Mouse (Mus musculus) kidney, adult 2 months (tissue): ENCODE data around the gene Mylk. TPM values are rescaled to one million over a fixed set of nuclear protein-coding genes. Genes with fewer than 3 reads are reported as not detected.

Source experiments
- DNase-seq: peaks from one replicate; pipeline ENCODE4 v3.0.0; 2021
- H3K27ac ChIP-seq: fragments of 200-500 bp; 2 replicates; pipeline ENCODE4 v1.5.1; 2012; ENCODE audit warnings: low read depth, low read length, control low read depth, inconsistent platforms; ENCODE audit not compliant: insufficient read depth
- H3K27me3 ChIP-seq: fragments of 200-500 bp; replicated peaks from 2 replicates; pipeline ENCODE4 v1.6.1; 2012; ENCODE audit warnings: mild to moderate bottlenecking, moderate library complexity, low read length, inconsistent platforms; ENCODE audit not compliant: control insufficient read depth, insufficient read depth
- H3K36me3 ChIP-seq: fragments of 200-500 bp; 2 replicates; pipeline ENCODE4 v1.6.1; 2012; ENCODE audit warnings: mild to moderate bottlenecking, moderate library complexity, low read length, inconsistent platforms; ENCODE audit not compliant: control insufficient read depth, insufficient read depth
- H3K4me1 ChIP-seq: fragments of 200-500 bp; 2 replicates; pipeline ENCODE4 v1.6.1; 2011; ENCODE audit warnings: low read length; ENCODE audit not compliant: control insufficient read depth, insufficient read depth
- H3K4me3 ChIP-seq: fragments of 200-500 bp; 2 replicates; pipeline ENCODE4 v1.5.1; 2011; ENCODE audit warnings: mild to moderate bottlenecking, low read depth, low read length, control low read depth; ENCODE audit not compliant: insufficient read depth
- CTCF ChIP-seq: fragments of 200-500 bp; conservative IDR thresholded peaks from 2 replicates; pipeline ENCODE4 v1.5.1; 2011; ENCODE audit warnings: low read depth, mild to moderate bottlenecking, control low read depth, low read length, moderate library complexity, mixed read lengths; ENCODE audit not compliant: insufficient read depth, insufficient read length
- POLR2A ChIP-seq: fragments of 200-500 bp; IDR thresholded peaks from one replicate; pipeline ENCODE4 v1.6.1; 2011; ENCODE audit warnings: low read depth, low read length, control low read depth
- WGBS: fragments of 180-500 bp; shearing (Covaris S2); methylation state at CpG from one replicate; pipeline ENCODE4 v1.1.7; 2018; 5-methylcytosine and 5-hydroxymethylcytosine counted together
- polyA plus RNA-seq: library from polyadenylated mRNA; depleted of rRNA; stranded (reverse); fragments of >200 nt; gene quantifications from 2 replicates; pipeline ENCODE4 v1.2.3, GENCODE M21; 2012

Gene Mylk
- polyA plus RNA-seq, 1 experiment: 64.7 TPM

DNA sequence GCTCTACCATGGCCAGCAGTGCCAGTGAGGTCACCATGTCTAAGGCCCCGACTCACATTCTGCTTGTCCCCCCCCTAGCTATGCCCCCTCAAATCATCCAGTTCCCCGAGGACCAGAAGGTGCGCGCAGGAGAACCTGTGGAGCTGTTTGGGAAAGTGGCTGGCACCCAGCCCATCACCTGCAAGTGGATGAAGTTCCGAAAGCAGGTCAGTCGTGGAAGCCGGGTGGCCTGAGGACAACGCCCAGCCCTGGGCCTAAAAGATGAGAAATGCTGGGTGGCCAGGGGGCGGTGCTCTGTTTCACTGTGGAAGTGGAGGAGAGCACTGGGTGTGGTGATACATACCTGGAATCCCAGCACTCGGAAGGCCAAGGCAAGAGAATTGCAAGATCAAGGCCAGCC lies 208.5 kb downstream of the Mylk start:
- H3K4me1 ChIP-seq: peaks cover 4% of the 10 kb centered on the region
- no peak overlapping the region for H3K27ac ChIP-seq
- no peak overlapping the region for H3K4me3 ChIP-seq
- no peaks in the 10 kb centered on the region for H3K27me3 ChIP-seq
- TF ChIP-seq CTCF: no peak
- TF ChIP-seq POLR2A: no peak
- no peak for DNase-seq
- WGBS: 85% methylated on average over 10 of the region's 10 CpGs
- peaks cover 2% of the 10 kb centered on the region; the same call in 1 of the 2 replicates for H3K36me3 ChIP-seq

DNA sequence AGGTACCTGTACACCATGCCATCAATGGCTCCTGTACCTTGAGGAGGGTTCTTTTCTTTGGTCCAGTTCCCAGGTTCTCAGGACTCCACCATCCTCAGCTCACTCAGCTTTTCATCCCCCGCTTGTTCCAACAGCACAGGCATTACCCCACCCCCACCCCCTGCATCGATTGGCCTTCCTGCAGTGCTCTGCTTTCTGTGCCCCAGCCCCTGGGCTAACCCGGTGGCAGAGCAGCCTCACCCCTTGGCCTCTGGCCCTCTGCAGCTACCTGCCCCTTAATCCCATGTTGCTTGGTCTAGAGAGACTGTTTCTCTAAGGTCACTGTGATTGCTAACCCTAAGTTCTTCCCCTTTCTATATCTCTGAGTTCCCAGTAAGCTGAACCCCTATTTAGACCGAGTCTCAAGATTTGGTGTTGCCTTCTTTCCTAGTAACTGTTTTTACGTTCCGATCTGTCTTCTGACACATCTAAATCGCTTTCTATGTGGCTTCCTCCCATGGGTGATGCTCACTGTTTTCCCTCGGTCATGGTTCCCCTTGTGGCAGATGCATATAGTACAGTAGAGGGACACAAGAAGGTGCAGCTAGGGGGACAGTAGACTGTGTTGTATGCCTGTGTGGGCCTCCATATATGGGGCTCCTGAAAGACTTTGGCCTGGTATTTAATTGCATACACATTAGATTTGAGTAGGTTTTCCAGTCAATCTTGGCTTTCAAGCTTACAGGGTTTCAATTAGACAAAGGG lies 212.6 kb downstream of the Mylk start:
- H3K36me3 ChIP-seq: peaks cover 2% of the 10 kb centered on the region; the same call in 1 of the 2 replicates
- peak overlapping the region; percentile 46 for H3K27ac ChIP-seq
- H3K27me3 ChIP-seq: no peaks in the 10 kb centered on the region
- peaks cover 8% of the 10 kb centered on the region for H3K4me1 ChIP-seq
- 69% methylated on average over 8 of the region's 8 CpGs for WGBS
- TF ChIP-seq CTCF: 0 out of 2 replicates have a peak, but pooled peaks have one; percentile 23
- TF ChIP-seq POLR2A: no peak
- no peak overlapping the region for H3K4me3 ChIP-seq
- DNase-seq: no peak

GRCm38 (mm10) chr16:34958667-34959066 lies 213.7 kb downstream of the Mylk start:
- WGBS: 4% methylated on average over 9 of the region's 9 CpGs
- peaks cover 1% of the 10 kb centered on the region; the same call in 1 of the 2 replicates for H3K36me3 ChIP-seq
- H3K27me3 ChIP-seq: no peaks in the 10 kb centered on the region
- no peak overlapping the region for H3K4me3 ChIP-seq
- no peak for TF ChIP-seq CTCF
- peak overlapping the region; percentile 48 for H3K27ac ChIP-seq
- peaks cover 8% of the 10 kb centered on the region for H3K4me1 ChIP-seq
- DNase-seq: peak; percentile 90

DNA sequence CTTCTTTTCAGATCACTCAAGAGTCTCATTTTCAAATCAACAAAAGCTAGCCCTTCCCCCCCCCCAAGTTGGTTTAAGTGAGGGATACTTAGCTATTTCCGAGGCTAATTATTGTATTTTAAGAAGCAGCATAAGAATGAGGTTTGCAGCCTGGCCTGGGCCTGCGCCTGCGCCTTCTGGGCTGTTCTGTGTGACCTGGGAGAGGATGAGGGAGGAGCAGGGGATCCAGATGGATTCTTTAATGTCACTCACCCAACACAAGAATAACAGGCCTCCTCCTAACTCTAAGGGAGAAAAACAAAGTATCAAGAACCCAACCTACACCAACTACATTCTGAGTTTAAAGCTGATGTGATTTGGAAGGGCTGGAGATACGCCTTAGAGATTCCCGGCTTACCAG lies 214.3 kb downstream of the Mylk start:
- Histone ChIP-seq H3K4me1 (peaks cover 8% of the 10 kb centered on the region), H3K27ac (peak overlapping the region; percentile 48), H3K27me3 (no peaks in the 10 kb centered on the region), H3K36me3 (no peaks in the 10 kb centered on the region; the same call in 1 of the 2 replicates), H3K4me3 (no peak overlapping the region)
- TF ChIP-seq CTCF: no peak
- no peak for TF ChIP-seq POLR2A
- WGBS: 77% methylated on average over 5 of the region's 5 CpGs
- DNase-seq: peak; percentile 63

DNA sequence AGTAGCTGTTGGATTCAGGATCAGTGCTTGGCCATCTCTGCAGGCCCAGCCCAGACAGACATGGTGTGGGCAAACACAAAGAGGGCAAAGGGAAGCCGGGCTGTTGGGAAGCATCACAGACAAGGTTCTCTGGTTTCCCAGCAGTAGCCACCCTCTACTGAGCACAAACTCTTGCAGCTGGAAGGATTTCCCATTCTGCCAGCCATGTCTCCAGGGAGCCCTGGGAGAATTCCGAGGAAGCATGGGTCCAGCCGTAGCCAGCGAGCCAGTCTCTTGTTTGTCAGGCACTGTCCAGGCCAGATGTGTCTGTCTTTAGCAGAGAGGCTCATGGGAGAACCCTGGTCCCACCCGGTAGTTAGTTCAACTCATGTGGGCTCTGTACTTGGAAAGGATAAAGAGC lies 215.2 kb downstream of the Mylk start:
- Histone ChIP-seq H3K4me1 (peaks cover 8% of the 10 kb centered on the region), H3K27me3 (no peaks in the 10 kb centered on the region), H3K4me3 (no peak overlapping the region), H3K27ac (peak overlapping the region; percentile 48), H3K36me3 (no peaks in the 10 kb centered on the region; the same call in 1 of the 2 replicates)
- DNase-seq: no peak
- 74% methylated on average over 5 of the region's 5 CpGs for WGBS
- TF ChIP-seq CTCF: no peak
- TF ChIP-seq POLR2A: no peak

DNA sequence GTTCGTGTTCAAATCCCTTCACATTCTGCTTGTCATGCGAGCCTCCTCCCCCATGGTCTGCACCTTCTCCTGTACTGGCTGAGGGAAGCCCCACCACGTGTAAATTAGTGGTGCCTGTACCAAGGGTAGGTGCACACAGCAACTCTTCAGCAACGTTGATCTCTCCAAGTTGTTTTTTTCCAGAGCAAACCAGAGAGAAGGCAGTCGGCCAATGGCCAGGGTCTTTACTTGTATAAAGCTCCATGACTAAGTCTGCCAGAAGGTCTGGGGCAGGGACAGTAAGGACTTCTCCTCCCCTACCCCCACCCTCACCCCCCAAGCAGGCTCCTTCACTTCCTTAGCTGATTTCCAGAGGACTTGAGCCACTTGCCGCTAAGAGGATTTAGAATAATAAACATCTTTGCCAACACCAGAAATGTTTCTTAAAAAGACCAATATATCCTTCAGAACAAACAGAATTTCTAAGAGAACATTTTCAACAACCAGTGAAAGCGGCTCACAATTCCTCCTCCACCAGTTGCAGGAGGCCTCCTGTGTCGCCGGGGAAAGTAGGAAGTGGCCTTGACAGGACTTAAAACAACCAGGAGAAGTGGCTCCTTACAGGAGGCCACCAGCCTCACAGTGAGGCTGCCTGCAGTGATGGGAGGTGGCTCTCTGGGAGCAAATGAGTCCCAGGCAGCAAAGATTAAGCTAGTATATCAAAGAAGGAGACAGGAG lies 216.0 kb downstream of the Mylk start:
- no peak for DNase-seq
- 61% methylated on average over 9 of the region's 9 CpGs for WGBS
- TF ChIP-seq POLR2A: no peak
- no peak for TF ChIP-seq CTCF
- no peak overlapping the region for H3K4me3 ChIP-seq
- no peaks in the 10 kb centered on the region for H3K27me3 ChIP-seq
- peaks cover 8% of the 10 kb centered on the region for H3K4me1 ChIP-seq
- H3K27ac ChIP-seq: peak overlapping the region; percentile 48
- H3K36me3 ChIP-seq: no peaks in the 10 kb centered on the region; the same call in 1 of the 2 replicates

DNA sequence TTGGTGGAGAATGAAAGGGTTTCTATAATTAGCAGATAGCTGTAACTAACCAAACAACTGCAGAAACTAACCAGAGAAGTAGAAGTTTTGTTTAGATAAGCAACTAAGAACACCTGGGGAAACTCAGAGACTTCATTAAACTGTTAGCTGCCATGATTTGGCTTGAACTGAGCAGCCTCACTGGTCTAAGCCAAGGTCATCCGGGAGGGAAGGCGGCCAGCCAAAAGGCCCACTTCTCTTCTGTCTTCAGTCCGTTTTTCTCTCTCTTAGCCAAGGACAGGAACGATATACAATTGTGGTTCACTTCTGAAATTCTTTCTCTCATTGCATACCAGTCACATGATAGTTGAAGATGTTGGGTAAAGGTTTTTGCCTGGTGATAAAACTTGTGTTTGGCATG lies 217.3 kb downstream of the Mylk start:
- H3K36me3 ChIP-seq: no peaks in the 10 kb centered on the region; the same call in 1 of the 2 replicates
- no peaks in the 10 kb centered on the region for H3K27me3 ChIP-seq
- H3K27ac ChIP-seq: no peak overlapping the region
- no peak for DNase-seq
- WGBS: 62% methylated on average over 4 of the region's 4 CpGs
- H3K4me3 ChIP-seq: no peak overlapping the region
- TF ChIP-seq POLR2A (no peak), CTCF (no peak)
- peaks cover 8% of the 10 kb centered on the region for H3K4me1 ChIP-seq
